Mouse (Mus musculus) brain, embryonic 18.5 days (tissue): ENCODE measurements around the gene Fktn.
"Not testable (repeated sequence)": the region's sequence is repeated elsewhere in the genome, so short reads cannot be mapped to it uniquely, and the experiment has no call there.

Experiments
- DNase-seq: peaks from one replicate; pipeline ENCODE4 v3.0.0-alpha.2; 2012; ENCODE audit warnings: low read depth, low spot score

The Fktn gene

GRCm38 (mm10) chr4:53713704-53714050 is at the start of gene Fktn:
TSS of gene Fktn (plus strand) at chr4:53713998.
- no peak for DNase-seq

DNA sequence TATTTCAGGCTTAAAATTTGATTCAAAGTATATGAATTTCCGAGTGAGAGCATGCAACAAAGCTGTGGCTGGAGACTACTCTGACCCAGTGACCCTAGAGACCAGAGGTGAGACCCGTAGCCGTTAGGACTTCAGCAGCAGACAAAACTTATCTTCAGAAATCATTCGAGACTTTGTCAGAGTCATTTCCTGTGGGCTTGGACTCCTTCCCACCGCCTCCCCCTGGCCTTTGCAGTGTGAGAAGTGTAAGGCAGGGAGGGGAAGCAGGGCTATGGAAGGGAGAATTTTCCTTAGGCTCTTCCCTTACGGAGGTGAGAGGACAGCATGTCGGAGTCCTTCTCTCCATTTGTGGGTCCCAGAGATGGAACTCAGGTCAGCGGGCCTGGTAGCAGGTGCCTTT is 31.7 kb upstream of the Fktn start:
- no peak for DNase-seq

- no peak for DNase-seq
These were observed 24.8 kb upstream of the Fktn start for GRCm38 (mm10) chr4:53688965-53689364.

DNA sequence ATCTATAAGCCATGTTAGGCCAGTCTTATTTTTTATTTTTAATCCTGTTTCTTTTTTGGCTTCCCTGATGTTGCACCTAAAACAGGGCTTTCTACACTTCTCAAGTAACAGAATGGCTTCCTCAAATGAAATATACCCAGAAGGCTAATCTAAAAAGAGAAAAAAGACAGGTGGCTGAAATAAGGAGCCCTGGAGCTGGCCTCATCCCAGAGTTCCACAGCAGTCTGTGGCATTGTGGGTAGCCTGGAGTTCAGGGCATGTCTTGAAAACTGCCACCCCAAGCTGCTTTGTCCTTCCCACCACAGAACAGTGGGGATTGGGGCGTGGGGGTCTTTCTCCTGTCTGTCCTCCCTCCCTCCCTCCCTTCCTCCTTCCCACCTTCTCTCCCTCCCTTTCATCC is 22.4 kb upstream of the Fktn start:
- no peak for DNase-seq

DNA sequence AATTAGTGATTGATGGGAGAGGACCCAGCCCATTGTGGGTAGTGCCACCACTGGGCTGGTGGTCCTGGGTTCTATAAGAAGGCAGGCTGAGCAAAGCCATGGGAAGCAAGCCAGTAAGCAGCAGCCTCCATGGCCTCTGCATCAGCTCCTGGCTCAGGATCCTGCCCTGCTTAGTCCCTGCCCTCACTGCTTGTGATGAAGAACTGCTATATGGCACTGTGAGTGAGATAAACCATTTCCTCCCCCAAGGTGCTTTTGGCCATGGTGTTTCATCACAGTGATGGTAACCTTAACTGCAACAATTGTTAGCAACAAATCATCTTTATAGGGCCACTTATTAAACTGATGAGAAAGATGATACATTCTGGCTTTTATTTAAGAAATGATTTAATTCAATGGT is 4.6 kb upstream of the Fktn start:
- DNase-seq, result not testable (repeated sequence)

- DNase-seq, result no peak
These were observed 3.8 kb upstream of the Fktn start for GRCm38 (mm10) chr4:53710021-53710420.

- no peak for DNase-seq
These were observed 3.1 kb upstream of the Fktn start for GRCm38 (mm10) chr4:53710555-53711328.

DNA sequence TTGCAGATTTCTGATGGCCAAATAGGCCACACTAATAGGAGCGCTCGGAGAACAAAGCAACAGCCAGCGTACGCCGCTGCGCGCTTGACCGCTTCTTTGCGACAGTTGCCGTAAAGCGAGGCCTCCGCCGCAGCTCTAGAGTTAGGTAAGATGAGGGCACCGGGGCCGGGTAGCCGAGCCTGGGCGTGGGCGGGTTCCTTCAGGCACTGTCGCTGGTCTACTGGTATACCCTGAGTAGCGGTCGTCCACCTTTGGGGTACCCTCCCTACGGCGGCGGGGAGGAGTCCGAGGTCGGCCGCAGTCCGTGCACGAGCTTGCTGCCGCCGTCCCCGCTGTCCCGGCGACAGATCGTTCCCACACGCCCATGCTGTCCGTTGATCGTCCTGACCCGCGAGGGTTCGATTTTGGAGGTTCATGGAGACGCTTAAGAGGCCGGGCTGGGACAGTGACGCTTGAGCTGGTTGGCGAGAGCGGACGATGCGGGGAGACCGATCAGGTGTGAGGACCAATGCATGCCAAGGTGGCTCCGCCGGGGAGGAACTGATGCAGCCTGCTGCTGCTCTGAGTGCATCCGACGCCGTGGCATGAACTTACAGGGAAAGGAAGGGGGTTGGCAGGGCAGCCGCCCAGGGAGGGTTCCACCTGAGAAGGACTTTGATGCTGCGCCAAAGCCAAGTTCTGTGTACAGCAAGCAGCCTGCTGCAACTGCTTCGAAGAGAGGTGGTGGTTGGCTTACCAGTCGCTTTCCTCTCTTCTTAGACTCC is 435 bp downstream of the Fktn start:
- DNase-seq, result peak; percentile 87

- DNase-seq, result no peak
These were observed 2.2 kb downstream of the Fktn start for GRCm38 (mm10) chr4:53715977-53716376.

GRCm38 (mm10) chr4:53717546-53717945 is 3.7 kb downstream of the Fktn start:
- no peak for DNase-seq

GRCm38 (mm10) chr4:53718261-53718660 is 4.5 kb downstream of the Fktn start:
- no peak for DNase-seq

DNA sequence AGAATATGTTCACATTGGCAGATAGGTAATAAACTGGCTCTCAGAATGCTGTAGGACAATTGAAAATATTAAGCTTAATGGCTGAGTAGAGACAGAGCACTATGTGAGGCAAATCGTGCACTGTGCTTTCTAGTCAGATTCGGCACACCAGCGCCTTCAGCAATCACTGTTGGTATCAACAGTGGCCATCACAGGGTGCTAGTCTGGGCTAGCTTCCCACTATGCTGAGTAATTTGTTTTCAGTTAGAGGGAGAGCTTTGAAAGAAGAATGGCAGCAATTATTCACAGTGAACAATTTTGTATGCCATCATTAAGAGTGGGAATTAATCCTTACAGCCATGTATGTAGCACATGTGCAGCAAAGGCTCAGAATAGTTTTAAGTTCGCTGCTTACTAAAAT is 8.7 kb downstream of the Fktn start:
- DNase-seq, result peak; percentile 10

DNA sequence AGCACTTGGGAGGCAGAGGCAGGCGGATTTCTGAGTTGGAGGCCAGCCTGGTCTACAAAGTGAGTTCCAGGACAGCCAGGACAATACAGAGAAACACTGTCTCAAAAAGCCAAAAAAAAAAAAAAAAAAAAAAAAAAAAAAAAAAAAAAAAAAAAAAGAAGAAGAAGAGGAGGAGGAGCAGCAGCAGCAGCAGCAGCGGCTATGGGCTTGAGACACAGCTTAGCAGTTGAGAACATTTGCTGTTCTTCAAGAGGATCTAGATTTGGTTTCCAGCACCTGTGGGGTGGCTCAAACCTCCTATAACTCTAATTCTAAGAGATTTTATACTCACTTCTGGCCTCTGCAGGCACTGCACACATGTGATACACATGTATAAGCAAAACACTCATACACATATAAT is 12.3 kb downstream of the Fktn start:
- not testable (repeated sequence) for DNase-seq

DNA sequence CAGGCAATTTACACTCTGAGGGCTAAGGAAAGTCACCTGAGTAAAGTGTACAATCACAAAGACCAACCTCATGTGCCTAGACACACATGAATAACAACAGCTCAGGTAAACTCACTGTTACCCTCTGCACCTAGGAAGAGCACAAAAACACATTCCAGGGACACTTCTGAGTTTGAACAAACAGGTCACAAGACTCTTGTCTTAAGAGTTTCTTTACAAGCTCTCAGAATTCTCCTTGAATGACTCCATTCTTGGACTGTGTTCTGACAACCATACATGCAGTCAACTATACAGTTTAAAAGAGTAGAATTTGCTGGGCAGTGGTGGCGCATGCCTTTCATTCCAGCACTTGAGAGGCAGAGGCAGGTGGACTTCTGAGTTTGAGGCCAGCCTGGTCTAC is 14.3 kb downstream of the Fktn start:
- DNase-seq, result no peak

GRCm38 (mm10) chr4:53738956-53739616 is 25.3 kb downstream of the Fktn start:
- no peak for DNase-seq

- no peak for DNase-seq
These were observed 36.0 kb downstream of the Fktn start for GRCm38 (mm10) chr4:53749831-53750230.

GRCm38 (mm10) chr4:53750391-53751120 is 36.8 kb downstream of the Fktn start:
- no peak for DNase-seq

DNA sequence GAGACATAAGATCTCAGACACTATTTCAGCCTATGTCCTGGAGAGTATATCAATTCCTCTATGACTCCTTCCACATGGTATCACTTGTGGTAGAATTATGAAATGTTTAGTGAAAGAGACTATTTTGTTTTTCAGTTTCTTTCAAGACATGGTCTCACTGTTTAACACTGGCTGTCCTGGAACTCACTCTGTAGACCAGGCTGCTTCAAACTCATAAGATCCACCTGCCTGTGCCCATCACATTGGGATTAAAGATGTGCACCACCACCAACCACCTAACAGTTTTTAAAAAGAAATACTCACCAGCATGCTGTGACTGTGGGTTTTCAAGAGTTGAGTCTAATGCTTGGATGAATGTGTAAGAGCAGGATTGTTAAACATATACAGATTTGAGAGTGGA is 43.2 kb downstream of the Fktn start:
- DNase-seq, result no peak

- no peak for DNase-seq
These were observed 45.0 kb downstream of the Fktn start for GRCm38 (mm10) chr4:53758764-53759163.

DNA sequence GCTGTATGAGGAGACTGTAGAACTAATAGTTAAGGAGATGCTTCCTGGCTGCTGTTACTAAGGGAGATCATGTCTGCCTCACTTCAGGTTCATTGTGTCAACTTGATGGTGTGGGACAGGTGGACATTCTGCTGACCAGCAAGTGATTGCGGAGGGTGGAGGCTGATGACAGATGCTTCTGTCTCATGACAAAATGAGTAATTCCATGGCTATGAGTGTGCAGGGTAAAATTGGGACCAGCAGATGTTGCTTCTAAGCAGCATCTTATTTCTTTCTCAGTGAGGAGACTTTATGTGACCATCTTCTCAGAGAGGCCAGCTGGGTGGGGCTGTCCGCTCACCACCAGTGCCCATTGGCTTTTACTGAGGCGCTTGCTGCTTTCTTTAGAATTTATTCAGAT is 45.9 kb downstream of the Fktn start:
- DNase-seq, result no peak

- no peak for DNase-seq
These were observed 48.7 kb downstream of the Fktn start for GRCm38 (mm10) chr4:53762501-53762900.
